Mouse (Mus musculus) layer of hippocampus, postnatal 10 days (tissue): ENCODE results near the gene Csmd2. TPM values are rescaled to one million over a fixed set of nuclear protein-coding genes. Genes with fewer than 3 reads are reported as not detected.
"Not testable (repeated sequence)": the region's sequence is repeated elsewhere in the genome, so short reads cannot be mapped to it uniquely, and the experiment has no call there.

Experiments used
- DNase-seq, 2 experiments: peaks; one replicate each; pipeline ENCODE4 v3.0.0; 2021; ENCODE audit warnings: low spot score in 2 of 2
- total RNA-seq, 2 experiments: library from RNA; stranded (reverse); gene quantifications; 2 replicates each; pipeline ENCODE4 v1.2.3; 2021

Gene Csmd2
- total RNA-seq, 2 experiments from 2014 or later = 44.4 to 51.1 TPM

GRCm38 (mm10) chr4:128466708-128467107 lies 479.1 kb downstream of the Csmd2 start:
- no peak for DNase-seq

GRCm38 (mm10) chr4:128468040-128468439 lies 480.4 kb downstream of the Csmd2 start:
- no peak for DNase-seq

GRCm38 (mm10) chr4:128476249-128476648 lies 488.6 kb downstream of the Csmd2 start:
- no peak for DNase-seq

- DNase-seq = no peak
Observed at GRCm38 (mm10) chr4:128483891-128484290, 496.2 kb downstream of the Csmd2 start.

- DNase-seq = no peak
Observed at GRCm38 (mm10) chr4:128484679-128485078, 497.0 kb downstream of the Csmd2 start.

- DNase-seq = no peak
Observed at GRCm38 (mm10) chr4:128489521-128490100, 502.0 kb downstream of the Csmd2 start.

- peak; percentile 33 to 46 for DNase-seq
Observed at GRCm38 (mm10) chr4:128492055-128492454, 504.4 kb downstream of the Csmd2 start.

GRCm38 (mm10) chr4:128499980-128500379 lies 512.3 kb downstream of the Csmd2 start:
- DNase-seq = no peak

- DNase-seq = no peak
Observed at GRCm38 (mm10) chr4:128506878-128507277, 519.2 kb downstream of the Csmd2 start.

- DNase-seq = no peak
Observed at GRCm38 (mm10) chr4:128509885-128510284, 522.2 kb downstream of the Csmd2 start.

- no peak for DNase-seq
Observed at GRCm38 (mm10) chr4:128514496-128514895, 526.8 kb downstream of the Csmd2 start.

- no peak for DNase-seq
Observed at GRCm38 (mm10) chr4:128521276-128521675, 533.6 kb downstream of the Csmd2 start.

- peak in 1 of 2 experiments; percentile 43 for DNase-seq
Observed at GRCm38 (mm10) chr4:128543378-128543777, 555.7 kb downstream of the Csmd2 start.

- DNase-seq = not testable (repeated sequence)
Observed at GRCm38 (mm10) chr4:128543956-128544486, 556.4 kb downstream of the Csmd2 start.

- no peak for DNase-seq
Observed at GRCm38 (mm10) chr4:128550756-128551155, 563.1 kb downstream of the Csmd2 start.

GRCm38 (mm10) chr4:128554198-128554597 lies 566.5 kb downstream of the Csmd2 start:
- no peak for DNase-seq

GRCm38 (mm10) chr4:128560327-128560726 lies 572.7 kb downstream of the Csmd2 start:
- no peak for DNase-seq

GRCm38 (mm10) chr4:128575811-128576210 lies 588.2 kb downstream of the Csmd2 start:
- no peak for DNase-seq

- DNase-seq = no peak
Observed at GRCm38 (mm10) chr4:128579182-128579581, 591.5 kb downstream of the Csmd2 start.

- no peak for DNase-seq
Observed at GRCm38 (mm10) chr4:128593286-128593685, 605.6 kb downstream of the Csmd2 start.

- no peak for DNase-seq
Observed at GRCm38 (mm10) chr4:128594062-128594461, 606.4 kb downstream of the Csmd2 start.

GRCm38 (mm10) chr4:128597801-128598560 lies 610.3 kb downstream of the Csmd2 start:
- DNase-seq = no peak
